Mouse (Mus musculus) liver, postnatal 0 days (tissue): ENCODE measurements around the gene Srsf7.

Experiments
- CTCF ChIP-seq: sonication (generic); IDR thresholded peaks from 2 replicates; pipeline ENCODE4 v1.5.1; 2016; ENCODE audit warnings: antibody characterized with exemption, low read depth
- EP300 ChIP-seq: IDR thresholded peaks from 2 replicates; pipeline ENCODE4 v1.6.1; 2016; ENCODE audit warnings: antibody characterized with exemption, low read depth, mild to moderate bottlenecking

DNA sequence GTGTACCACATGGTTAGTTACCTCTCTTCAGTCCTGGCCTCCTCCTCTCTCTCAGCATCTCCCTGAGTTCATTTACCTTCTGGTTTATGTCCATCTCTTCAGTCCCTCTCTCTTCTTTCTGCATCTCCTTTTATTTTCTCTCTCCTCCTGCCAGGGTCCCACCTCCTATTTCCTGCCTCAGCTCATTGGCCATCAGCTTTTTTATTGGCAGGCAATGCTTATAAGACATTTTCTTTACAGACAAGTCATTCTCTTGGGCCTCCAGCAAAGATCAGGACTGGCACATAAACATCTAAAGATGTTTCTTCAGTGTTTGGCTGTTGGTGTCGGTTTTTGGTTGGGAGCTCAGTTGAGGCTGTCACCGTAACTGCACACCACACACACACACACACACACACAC, 33.4 kb downstream of the Srsf7 start:
- no peak for TF ChIP-seq CTCF
- no peak for TF ChIP-seq EP300
